Mouse (Mus musculus) kidney, embryonic 15.5 days (tissue): ENCODE measurements at regions not wholly inside any gene's neighbourhood (a gene's known extent, or its start where the extent isn't known, plus 50 kb on each side); places are given as distances from the start of the nearest gene placed in this dataset.
A peak's percentile ranks its signal among the peaks of the same experiment; 100 is the strongest.

Source experiments
- ATAC-seq: fragments of 200-750 bp; cut with Nextera tagmentation; replicated peaks from 2 replicates; pipeline ENCODE4 v1.8.0; 2017; ENCODE audit warnings: moderate TSS enrichment; ENCODE audit not compliant: low FRiP score
- H3K27ac ChIP-seq: fragments of 300-500 bp; sonication (generic); 2 replicates; pipeline ENCODE4 v1.5.1; 2015; ENCODE audit warnings: mild to moderate bottlenecking, inconsistent platforms
- H3K27me3 ChIP-seq: fragments of 300-500 bp; sonication (generic); 2 replicates; pipeline ENCODE4 v1.6.1; 2015; ENCODE audit warnings: inconsistent platforms
- H3K36me3 ChIP-seq: fragments of 300-500 bp; sonication (generic); 2 replicates; pipeline ENCODE4 v1.6.1; 2015; ENCODE audit warnings: inconsistent platforms
- H3K4me1 ChIP-seq: fragments of 300-500 bp; sonication (generic); 2 replicates; pipeline ENCODE4 v1.6.1; 2015; ENCODE audit warnings: inconsistent platforms
- H3K4me2 ChIP-seq: fragments of 300-500 bp; sonication (generic); 2 replicates; pipeline ENCODE4 v1.6.1; 2015; ENCODE audit warnings: moderate library complexity, mild to moderate bottlenecking, inconsistent platforms
- H3K4me3 ChIP-seq: fragments of 300-500 bp; sonication (generic); replicated peaks from 2 replicates; pipeline ENCODE4 v1.5.1; 2015; ENCODE audit warnings: mild to moderate bottlenecking, inconsistent platforms
- H3K9ac ChIP-seq: fragments of 300-500 bp; sonication (generic); 2 replicates; pipeline ENCODE4 v1.6.1; 2015; ENCODE audit warnings: mild to moderate bottlenecking, inconsistent platforms
- H3K9me3 ChIP-seq: fragments of 300-500 bp; sonication (generic); replicated peaks from 2 replicates; pipeline ENCODE4 v1.6.1; 2016; ENCODE audit warnings: inconsistent platforms
- WGBS: fragments of 180-500 bp; shearing (Covaris S2); methylation state at CpG from one replicate; pipeline ENCODE4 v1.1.7; 2015; ENCODE audit warnings: mixed read lengths; 5-methylcytosine and 5-hydroxymethylcytosine counted together

GRCm38 (mm10) chr3:139897894-139898293, 692.4 kb downstream of the Stpg2 start:
- H3K4me3 ChIP-seq: no peak overlapping the region
- no peak overlapping the region for H3K27ac ChIP-seq
- no peak for ATAC-seq
- 81% methylated on average over 5 of the region's 5 CpGs for WGBS
- no peaks in the 10 kb centered on the region for H3K36me3 ChIP-seq
- no peak overlapping the region for H3K4me2 ChIP-seq
- no peaks in the 10 kb centered on the region for H3K4me1 ChIP-seq
- no peaks in the 10 kb centered on the region for H3K27me3 ChIP-seq
- H3K9me3 ChIP-seq: no peaks in the 10 kb centered on the region
- no peak overlapping the region for H3K9ac ChIP-seq

- H3K36me3 ChIP-seq: no peaks in the 10 kb centered on the region
- H3K27me3 ChIP-seq: no peaks in the 10 kb centered on the region
- H3K9ac ChIP-seq: no peak overlapping the region
- no peaks in the 10 kb centered on the region for H3K4me1 ChIP-seq
- ATAC-seq: no peak
- H3K27ac ChIP-seq: no peak overlapping the region
- 56% methylated on average over 5 of the region's 5 CpGs for WGBS
- no peak overlapping the region for H3K4me2 ChIP-seq
- no peaks in the 10 kb centered on the region for H3K9me3 ChIP-seq
- no peak overlapping the region for H3K4me3 ChIP-seq
These were observed 693.7 kb downstream of the Stpg2 start for GRCm38 (mm10) chr3:139899213-139899612.

- H3K27me3 ChIP-seq: no peaks in the 10 kb centered on the region
- no peak overlapping the region for H3K4me2 ChIP-seq
- ATAC-seq: peak; percentile 95
- H3K36me3 ChIP-seq: no peaks in the 10 kb centered on the region
- WGBS: 16% methylated on average over 2 of the region's 2 CpGs
- 0 out of 2 replicates have a peak, but pooled peaks cover 5% of the 10 kb centered on the region for H3K4me1 ChIP-seq
- H3K9me3 ChIP-seq: no peaks in the 10 kb centered on the region
- no peak overlapping the region for H3K27ac ChIP-seq
- H3K4me3 ChIP-seq: no peak overlapping the region
- H3K9ac ChIP-seq: no peak overlapping the region
These were observed 708.3 kb downstream of the Stpg2 start for GRCm38 (mm10) chr3:139913639-139914330.

GRCm38 (mm10) chr3:139922267-139922666, 716.8 kb downstream of the Stpg2 start:
- Histone ChIP-seq H3K36me3 (no peaks in the 10 kb centered on the region), H3K4me3 (no peak overlapping the region), H3K4me1 (no peaks in the 10 kb centered on the region), H3K9me3 (no peaks in the 10 kb centered on the region), H3K9ac (no peak overlapping the region), H3K4me2 (no peak overlapping the region), H3K27me3 (no peaks in the 10 kb centered on the region), H3K27ac (no peak overlapping the region)
- ATAC-seq: no peak
- WGBS: 66% methylated on average over 3 of the region's 3 CpGs

- WGBS: 90% methylated on average over 4 of the region's 4 CpGs
- ATAC-seq: no peak
- no peaks in the 10 kb centered on the region for H3K9me3 ChIP-seq
- no peak overlapping the region for H3K9ac ChIP-seq
- no peaks in the 10 kb centered on the region for H3K4me1 ChIP-seq
- no peak overlapping the region for H3K4me2 ChIP-seq
- no peaks in the 10 kb centered on the region for H3K27me3 ChIP-seq
- H3K4me3 ChIP-seq: no peak overlapping the region
- no peaks in the 10 kb centered on the region for H3K36me3 ChIP-seq
- H3K27ac ChIP-seq: no peak overlapping the region
These were observed 727.5 kb downstream of the Stpg2 start for GRCm38 (mm10) chr3:139933039-139933438.

GRCm38 (mm10) chr3:139946209-139946608, 740.7 kb downstream of the Stpg2 start:
- Histone ChIP-seq H3K9ac (no peak overlapping the region), H3K9me3 (no peaks in the 10 kb centered on the region), H3K4me2 (no peak overlapping the region), H3K27ac (no peak overlapping the region), H3K27me3 (no peaks in the 10 kb centered on the region), H3K4me1 (no peaks in the 10 kb centered on the region), H3K36me3 (no peaks in the 10 kb centered on the region), H3K4me3 (no peak overlapping the region)
- no peak for ATAC-seq
- WGBS: 84% methylated on average over 2 of the region's 2 CpGs

- H3K36me3 ChIP-seq: no peaks in the 10 kb centered on the region
- H3K27me3 ChIP-seq: no peaks in the 10 kb centered on the region
- 78% methylated on average over 4 of the region's 4 CpGs for WGBS
- ATAC-seq: no peak
- H3K9me3 ChIP-seq: no peaks in the 10 kb centered on the region
- H3K9ac ChIP-seq: no peak overlapping the region
- H3K4me2 ChIP-seq: no peak overlapping the region
- no peaks in the 10 kb centered on the region for H3K4me1 ChIP-seq
- H3K27ac ChIP-seq: no peak overlapping the region
- H3K4me3 ChIP-seq: no peak overlapping the region
These were observed 741.8 kb downstream of the Stpg2 start for GRCm38 (mm10) chr3:139947247-139947646.

GRCm38 (mm10) chr3:139949096-139949495, 743.6 kb downstream of the Stpg2 start:
- ATAC-seq: no peak
- no peak overlapping the region for H3K9ac ChIP-seq

GRCm38 (mm10) chr3:139950016-139950705, 744.7 kb downstream of the Stpg2 start:
- Histone ChIP-seq H3K4me3 (no peak overlapping the region), H3K27ac (no peak overlapping the region)
- WGBS: 69% methylated on average over 8 of the region's 8 CpGs

More at GRCm38 (mm10) chr3:139949096-139949495, 743.6 kb downstream of the Stpg2 start:
- Histone ChIP-seq H3K4me2 (no peak overlapping the region), H3K27ac (no peak overlapping the region), H3K9me3 (no peaks in the 10 kb centered on the region), H3K27me3 (no peaks in the 10 kb centered on the region), H3K36me3 (no peaks in the 10 kb centered on the region), H3K4me3 (no peak overlapping the region), H3K4me1 (no peaks in the 10 kb centered on the region)
- WGBS: 68% methylated on average over 4 of the region's 4 CpGs

GRCm38 (mm10) chr3:139951516-139951915, 746.0 kb downstream of the Stpg2 start:
- no peaks in the 10 kb centered on the region for H3K36me3 ChIP-seq
- H3K27ac ChIP-seq: no peak overlapping the region
- H3K4me2 ChIP-seq: no peak overlapping the region
- no peaks in the 10 kb centered on the region for H3K4me1 ChIP-seq
- no peak overlapping the region for H3K9ac ChIP-seq
- 79% methylated on average over 8 of the region's 8 CpGs for WGBS
- no peaks in the 10 kb centered on the region for H3K9me3 ChIP-seq
- no peak overlapping the region for H3K4me3 ChIP-seq
- no peak for ATAC-seq
- no peaks in the 10 kb centered on the region for H3K27me3 ChIP-seq

More at GRCm38 (mm10) chr3:139950016-139950705, 744.7 kb downstream of the Stpg2 start:
- no peak overlapping the region for H3K4me2 ChIP-seq
- H3K9ac ChIP-seq: no peak overlapping the region
- H3K36me3 ChIP-seq: no peaks in the 10 kb centered on the region
- no peaks in the 10 kb centered on the region for H3K9me3 ChIP-seq
- ATAC-seq: no peak
- no peaks in the 10 kb centered on the region for H3K4me1 ChIP-seq
- H3K27me3 ChIP-seq: no peaks in the 10 kb centered on the region

- ATAC-seq: no peak
- H3K9me3 ChIP-seq: no peaks in the 10 kb centered on the region
- H3K9ac ChIP-seq: no peak overlapping the region
- H3K4me1 ChIP-seq: no peaks in the 10 kb centered on the region
- H3K27ac ChIP-seq: no peak overlapping the region
- no peaks in the 10 kb centered on the region for H3K36me3 ChIP-seq
- no peaks in the 10 kb centered on the region for H3K27me3 ChIP-seq
- no peak overlapping the region for H3K4me3 ChIP-seq
- H3K4me2 ChIP-seq: no peak overlapping the region
- 82% methylated on average over 1 of the region's 1 CpGs for WGBS
These were observed 772.7 kb downstream of the Stpg2 start for GRCm38 (mm10) chr3:139978172-139978571.

- H3K27ac ChIP-seq: no peak overlapping the region
- peak; percentile 78 for ATAC-seq
- WGBS: 49% methylated on average over 4 of the region's 4 CpGs
These were observed 780.5 kb downstream of the Stpg2 start for GRCm38 (mm10) chr3:139985830-139986481.

More at GRCm38 (mm10) chr3:139985830-139986481, 780.5 kb downstream of the Stpg2 start:
- Histone ChIP-seq H3K4me3 (no peak overlapping the region), H3K36me3 (no peaks in the 10 kb centered on the region), H3K9me3 (no peaks in the 10 kb centered on the region), H3K27me3 (no peaks in the 10 kb centered on the region), H3K9ac (no peak overlapping the region), H3K4me2 (no peak overlapping the region), H3K4me1 (no peaks in the 10 kb centered on the region)
